Mouse (Mus musculus): ENCODE measurements around the gene Slc25a19.

Gene Slc25a19

DNA sequence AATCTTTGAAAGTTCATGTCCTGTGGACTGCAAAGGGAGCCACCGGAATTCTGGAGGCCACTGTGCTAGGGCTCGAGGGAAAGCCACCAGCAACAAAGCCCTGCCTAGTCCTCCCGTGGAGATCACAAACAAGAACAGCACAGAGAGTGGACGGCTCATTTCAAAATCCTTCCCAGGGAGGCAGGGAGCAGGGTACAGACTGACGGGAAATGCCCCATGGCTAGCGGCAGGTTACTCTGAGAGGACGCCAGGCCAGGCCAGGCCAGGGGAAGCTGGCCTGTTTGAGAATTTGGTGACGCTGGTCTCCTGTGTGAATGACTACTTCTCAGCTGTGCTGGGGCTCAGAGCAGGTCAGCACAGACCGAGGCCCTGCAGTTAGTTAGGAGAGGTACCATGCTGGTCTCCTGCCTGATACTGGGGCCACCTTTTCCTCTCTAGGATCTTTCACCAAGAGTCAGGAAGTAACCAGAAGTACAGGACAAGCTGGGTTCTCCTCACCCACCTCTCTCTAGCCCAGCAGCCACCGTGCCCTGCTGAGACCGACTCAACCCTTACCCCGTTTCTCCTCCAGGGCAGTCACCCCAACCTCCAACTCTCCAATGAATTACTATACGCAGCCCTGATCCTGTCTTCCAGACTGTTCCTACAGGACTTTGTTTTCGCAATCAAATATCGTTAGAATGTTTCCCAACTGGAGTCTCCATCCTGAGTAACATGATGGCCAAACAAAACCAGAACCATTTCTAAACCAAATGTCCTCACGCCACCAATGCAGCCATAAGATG is 9.2 kb downstream of the Slc25a19 start:
- no peak for DNase-seq (ENCODE audit: low read depth, low spot score)

DNA sequence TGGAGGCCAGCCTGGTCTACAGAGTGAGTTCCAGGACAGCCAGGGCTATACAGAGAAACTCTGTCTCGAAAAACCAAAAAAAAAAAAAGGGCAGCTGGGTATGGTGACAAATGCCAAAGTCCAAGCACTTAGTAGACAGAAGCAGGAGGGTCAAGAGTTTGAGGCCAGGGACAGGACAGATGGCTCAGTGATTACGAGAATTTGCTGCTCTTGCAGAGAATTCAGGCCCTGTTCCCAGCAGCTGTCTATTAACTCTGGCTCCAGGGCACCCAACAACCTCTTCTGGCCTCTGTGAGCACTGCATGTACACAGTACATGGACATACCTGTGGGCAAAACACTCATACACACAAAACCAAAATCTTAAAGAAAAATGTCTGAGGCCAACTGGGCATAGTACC is 10.1 kb downstream of the Slc25a19 start:
- no peak for DNase-seq (ENCODE audit: low read depth, low spot score)

DNA sequence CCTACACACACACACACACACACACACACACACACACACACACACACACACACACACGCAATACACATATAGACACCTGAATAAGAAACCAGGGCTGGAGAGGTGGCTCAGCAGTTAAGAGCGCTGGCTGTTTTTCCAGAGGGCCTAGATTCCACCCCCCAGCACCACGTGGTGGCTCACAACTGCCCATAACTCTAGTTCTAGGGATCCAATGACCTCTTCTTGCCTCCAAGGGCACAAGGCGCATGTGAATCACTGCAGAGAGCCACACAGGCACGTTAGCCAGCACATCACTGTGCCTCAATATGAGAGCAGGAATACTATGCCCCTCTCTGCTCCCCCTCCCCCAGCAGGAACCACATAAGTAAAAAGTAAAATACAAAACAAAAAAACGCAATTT is 11.2 kb downstream of the Slc25a19 start:
- DNase-seq (ENCODE audit: low read depth, low spot score): no peak

DNA sequence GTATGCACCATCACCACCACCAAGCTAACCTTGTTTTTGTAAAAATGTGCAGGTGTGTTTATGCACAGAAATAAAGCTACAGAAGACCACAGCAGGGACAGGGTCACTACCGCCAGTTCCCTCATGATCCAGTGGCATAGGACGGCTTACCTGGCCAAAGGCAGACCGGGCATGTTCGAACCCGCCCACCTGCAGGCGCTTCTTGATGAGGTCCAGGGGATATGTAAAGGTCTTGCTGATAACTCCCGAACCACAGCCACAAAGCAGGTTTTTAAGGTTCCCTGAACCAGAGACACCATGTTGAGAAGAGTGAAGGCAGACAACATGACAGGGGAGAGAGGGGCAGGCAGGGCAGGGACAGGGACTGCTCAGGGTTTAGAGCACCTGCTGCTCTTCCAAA is 11.7 kb downstream of the Slc25a19 start:
- DNase-seq (ENCODE audit: low read depth, low spot score): no peak

DNA sequence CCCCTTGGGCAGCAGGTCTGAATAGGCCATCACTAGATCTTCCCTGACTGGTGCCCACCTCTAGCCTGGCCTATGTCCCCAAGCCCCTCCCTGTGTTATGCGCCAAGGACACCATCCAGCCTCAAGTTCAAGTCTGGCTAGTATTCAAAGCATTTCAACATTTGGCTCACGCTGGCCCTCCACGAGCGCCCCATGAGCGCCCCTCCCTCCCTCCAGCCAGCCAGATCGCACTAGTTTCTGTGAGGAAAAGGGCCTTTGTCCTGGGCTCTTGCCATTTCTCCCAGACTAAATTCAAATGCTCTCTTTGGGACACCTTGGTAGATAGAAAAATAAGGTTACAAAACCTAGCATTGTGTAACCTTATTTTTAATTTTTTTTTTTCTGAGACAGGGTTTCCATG is 12.2 kb downstream of the Slc25a19 start:
- DNase-seq (ENCODE audit: low read depth, low spot score): no peak

DNA sequence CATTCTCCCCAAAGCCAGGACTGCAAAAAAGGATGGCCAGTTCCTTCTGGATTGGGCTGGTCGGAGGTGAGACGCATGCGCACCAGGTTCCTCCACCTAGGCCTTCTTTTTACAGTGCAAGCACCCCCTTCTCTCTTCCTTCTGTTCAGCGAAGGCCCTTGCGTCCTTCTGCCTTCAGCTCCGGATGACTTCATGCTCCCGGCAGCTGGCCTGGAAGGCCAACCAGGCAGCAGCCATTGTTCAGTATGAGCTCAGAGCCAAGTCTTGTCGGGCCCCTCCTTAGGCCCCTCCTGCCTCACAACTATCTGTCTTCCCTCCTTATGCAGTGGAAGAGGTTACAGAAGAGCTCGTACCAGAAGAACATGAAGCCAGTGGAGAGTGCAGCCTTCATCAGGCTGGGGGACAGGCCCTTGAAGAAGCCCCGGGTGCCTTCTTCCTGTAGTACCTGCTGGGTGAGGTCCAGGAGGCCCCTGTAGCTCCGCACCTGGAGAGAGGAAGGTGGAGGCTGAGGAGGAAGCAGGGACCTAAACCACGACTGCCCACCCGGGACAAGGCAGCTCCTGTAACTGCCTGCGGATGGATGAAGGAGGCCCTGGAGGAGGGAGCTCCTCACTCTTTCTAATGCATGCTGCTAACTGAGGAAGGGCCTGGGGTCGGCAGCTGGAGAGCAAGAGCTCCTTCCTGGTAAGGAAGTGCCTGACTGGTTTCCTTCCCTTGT is 12.8 kb downstream of the Slc25a19 start:
- DNase-seq (ENCODE audit: low read depth, low spot score): no peak

DNA sequence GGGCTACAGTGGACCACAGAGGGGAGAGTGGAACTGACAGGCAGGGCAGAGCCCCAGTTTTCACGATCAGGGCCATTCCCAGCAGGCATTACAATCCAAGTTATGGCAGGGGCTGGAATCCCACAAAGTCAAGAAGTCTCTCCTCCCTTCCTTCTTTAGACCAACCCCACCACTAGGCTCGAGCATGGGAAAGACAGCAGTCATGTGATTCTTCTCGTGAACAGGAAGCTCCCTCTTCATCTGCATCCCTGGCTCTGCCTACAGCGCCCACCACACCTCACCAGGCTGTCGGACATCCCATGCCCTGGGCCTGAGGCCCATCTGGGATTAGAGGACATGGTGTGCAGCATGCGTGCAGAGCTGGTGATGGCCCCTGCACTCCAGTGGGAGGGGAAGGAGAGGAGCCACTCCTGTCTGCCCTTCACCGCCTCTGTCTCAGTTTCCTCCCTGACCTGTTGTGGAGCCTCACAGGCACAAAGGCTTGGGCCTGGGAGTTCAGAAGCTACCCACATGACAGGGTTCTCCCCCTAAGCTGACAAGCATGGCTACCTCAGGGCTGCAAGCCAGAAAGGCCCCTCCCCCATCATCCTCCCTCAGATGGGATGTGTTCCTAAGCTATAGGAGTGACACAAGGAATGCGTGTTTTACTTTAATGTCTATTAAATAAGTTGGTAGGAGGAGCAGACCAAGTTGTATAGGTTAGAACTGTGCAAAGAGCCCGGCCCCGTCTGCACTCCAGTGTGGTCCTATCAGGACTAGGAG is 13.6 kb downstream of the Slc25a19 start:
- no peak for DNase-seq (ENCODE audit: low read depth, low spot score)

DNA sequence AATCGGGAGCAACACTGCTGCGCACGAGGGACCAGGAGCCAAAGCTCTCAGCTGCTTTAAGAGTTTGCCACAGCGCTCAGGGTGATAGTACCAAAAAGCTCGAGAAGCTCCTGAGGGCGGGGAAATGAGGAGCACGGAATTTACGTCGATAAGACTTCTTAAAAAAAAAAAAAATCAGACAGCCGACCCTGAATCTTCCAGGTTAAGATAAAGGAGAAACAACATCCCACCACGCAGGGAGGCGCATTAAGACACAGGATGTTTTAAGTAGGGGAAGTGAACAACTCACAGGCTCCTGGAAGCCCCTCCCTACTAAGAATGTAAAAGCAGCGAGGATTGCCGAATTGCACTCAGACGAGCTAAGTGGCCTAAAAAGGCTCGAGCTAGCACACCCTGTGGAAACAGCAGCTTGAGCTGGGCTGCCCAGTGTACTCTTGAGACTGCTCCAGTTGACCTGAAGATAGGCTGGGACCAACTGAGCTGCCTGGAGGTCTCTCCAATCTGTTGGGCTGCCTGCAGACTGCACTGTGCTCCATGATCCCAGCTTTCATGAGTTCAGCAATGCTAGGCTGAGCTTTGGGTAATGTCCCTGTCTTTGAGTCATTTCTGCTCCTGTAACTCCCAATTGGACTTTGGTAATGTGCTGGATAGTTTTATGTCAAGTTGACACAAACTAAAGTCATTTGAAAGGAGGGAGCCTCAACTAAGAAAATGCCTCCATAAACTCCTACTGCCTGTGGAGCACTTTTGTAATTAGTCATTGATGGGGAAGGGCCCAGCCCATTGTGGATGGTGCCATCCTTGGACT is 14.8 kb downstream of the Slc25a19 start:
- no peak for DNase-seq (ENCODE audit: low read depth, low spot score)

DNA sequence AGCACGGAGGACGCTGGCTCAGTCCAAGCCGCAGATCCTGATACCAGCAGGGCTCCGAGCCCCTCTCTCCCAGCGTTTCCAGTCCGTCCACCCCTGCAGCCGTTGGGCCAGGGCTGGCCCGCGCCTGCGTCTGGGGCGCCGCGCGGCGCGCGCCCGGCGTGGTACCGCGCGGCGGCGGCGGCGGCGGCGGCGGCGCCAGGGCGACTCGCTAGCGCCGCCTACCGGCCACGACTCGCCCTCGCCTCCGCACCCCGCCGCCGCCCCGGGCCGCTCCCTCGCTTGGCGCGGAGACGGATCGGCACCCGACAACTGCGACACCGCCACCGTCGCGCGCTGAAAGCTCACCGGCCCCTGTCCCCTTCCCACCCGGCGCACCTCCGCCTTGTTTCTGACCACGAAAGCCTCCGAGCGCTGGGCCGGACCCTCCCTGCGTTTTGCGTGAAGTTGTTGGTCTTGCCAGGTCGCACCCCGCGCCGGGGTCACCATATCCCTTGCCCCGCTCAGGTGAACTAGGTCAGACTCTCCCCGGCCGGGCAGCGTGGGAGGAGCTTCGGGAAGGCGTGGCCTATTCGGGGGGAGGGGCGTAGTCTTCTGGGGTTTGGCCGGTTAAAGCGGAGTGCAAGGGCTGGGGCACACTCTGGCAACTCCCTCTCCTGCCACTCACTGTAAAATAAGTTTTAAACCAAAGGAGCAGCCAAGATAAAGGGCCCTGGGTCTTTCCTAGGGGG is 15.5 kb downstream of the Slc25a19 start, which contains the start of gene Mif4gd:
Gene Mif4gd (minus strand): TSS at position 560 of the 728 bp plus-strand sequence.
- DNase-seq (ENCODE audit: low read depth, low spot score): peak; percentile 93

DNA sequence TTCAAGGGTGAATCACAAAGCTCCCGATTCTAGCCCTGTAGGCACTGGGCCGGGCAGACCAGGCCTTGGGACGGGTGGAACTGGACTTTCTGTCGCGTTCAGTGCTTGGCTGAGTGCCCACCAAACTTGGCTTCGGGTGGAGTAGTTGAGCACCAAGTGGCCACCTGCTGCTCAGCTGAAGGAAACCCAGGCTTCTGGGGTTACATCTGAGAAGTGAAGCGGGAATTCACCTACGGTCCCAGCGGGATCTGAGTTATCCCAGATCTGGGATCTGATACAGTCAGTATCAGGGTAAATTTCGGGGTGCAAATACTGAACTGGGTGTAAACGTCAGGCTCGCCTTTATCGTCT is 16.1 kb downstream of the Slc25a19 start:
- no peak for DNase-seq (ENCODE audit: low read depth, low spot score)

DNA sequence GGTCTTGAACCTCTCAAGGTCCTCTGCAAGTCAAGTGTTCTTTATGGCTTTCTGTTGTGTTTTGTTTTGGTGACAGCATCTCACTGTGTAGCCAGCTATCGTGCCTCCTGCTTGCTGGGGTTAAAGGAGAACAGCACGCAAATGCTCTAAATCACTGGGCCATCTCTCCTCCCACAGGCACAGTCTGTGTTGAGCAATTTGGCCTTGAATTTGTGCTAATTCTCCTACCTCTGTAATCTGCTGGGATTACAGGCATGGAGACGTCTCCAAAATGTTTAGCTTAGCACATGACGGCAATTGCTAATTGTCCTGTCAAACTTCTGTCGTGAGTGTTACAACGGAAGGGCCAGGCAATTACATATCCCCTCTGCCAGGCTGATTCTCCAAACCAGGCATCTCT is 16.9 kb downstream of the Slc25a19 start:
- DNase-seq (ENCODE audit: low read depth, low spot score): no peak

DNA sequence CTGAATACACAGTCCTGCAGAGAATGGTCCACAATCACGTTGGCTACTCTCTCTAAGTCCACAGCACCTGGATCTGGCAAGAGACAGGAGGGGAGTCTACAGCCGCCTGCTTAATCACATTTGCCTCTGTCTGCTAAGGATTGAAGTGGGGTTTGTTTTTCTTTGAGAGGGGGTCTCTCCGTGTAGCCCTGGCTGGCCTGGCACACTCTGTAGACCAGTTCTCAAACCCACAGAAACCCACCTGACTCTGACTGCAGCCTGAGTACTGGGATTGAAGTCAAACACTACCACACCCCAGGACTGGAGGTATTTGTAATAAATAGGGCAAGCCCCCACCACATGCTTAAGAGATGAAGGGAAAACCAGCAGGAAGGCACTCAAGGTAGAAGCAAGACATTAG is 18.5 kb downstream of the Slc25a19 start:
- no peak for DNase-seq (ENCODE audit: low read depth, low spot score)

DNA sequence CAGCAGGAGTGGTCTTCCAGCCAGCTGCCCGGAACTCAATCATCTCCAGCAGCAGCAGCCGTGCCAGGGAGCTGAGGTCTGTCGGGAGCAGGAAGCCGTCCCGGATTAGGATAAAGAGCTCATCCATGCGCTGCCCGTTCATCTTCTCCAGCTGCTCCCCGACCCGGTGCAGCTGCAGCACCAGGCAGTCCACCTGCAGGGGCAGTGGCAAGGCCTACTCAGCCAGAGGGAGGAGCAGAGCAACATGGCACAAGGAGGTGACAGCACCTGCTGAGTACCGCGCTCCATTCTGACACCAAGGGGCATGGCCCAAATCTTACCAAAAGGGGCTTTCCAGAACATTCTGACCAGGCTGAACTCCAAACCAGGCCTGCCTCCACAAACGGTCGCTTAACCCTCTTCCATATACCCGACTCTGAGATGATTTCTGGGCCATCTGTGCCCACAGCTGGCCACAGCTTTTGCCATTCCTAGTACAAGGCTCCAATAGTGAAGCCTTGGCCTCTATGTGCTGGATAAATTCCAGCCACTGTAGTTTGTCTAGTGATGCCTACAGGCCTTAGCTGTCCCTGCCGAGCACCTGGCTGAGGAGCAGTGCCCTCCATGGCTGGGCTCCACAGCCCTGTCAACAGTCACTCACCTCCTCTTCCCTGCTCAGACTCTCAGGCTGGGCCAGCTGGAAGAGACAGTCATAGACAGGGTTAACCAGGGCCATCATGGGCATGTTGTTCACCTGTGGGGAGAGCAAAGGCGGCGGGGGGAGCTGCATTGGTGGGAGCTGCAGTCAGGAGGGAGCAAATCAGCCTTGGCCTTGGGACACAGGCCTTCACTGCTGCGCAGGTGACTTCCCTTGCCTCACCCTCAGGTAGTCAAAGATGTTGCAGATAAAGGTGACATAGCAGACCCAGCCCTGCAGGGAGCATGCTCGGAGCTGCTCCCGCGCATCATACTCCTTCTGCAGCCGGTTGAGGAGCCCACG is 19.4 kb downstream of the Slc25a19 start:
- DNase-seq (ENCODE audit: low read depth, low spot score): no peak

DNA sequence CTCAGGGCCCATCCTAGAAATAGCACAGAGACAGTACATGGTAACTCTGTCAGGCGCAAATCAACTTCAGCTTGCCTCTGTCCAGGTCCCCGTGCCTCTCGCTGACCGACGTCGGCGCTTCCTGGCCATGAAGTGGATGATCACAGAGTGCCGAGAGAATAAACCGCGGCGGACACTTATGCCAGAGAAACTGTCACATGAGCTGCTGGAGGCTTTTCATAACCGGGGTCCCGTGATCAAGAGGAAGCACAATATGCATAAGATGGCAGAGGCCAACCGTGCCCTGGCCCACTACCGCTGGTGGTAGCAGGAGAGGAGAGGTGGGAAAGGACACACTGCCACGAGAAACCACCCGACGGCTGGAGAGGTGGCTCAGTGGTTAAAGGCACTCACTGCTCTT is 21.4 kb downstream of the Slc25a19 start:
- DNase-seq (ENCODE audit: low read depth, low spot score): no peak

DNA sequence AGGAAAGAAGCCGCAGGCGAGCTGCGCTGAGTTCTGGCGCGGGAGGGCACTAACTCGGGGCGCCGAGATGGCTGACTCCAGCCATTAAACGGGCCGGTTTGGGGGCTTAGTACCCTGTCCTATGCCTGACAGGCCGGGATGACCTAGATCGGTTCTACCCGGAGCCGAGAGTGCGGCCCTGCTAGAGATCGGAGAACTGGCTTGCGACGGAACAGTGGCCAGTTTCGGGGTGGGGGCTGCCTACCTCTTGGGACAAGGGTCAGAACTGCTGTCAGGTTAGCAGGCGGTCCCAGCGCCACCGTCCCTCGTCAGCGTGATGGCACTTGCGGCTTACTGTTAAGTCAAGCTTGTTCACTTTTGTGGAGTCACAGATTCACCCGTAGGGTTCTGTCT is 23.8 kb downstream of the Slc25a19 start:
- DNase-seq (ENCODE audit: low read depth, low spot score): no peak

DNA sequence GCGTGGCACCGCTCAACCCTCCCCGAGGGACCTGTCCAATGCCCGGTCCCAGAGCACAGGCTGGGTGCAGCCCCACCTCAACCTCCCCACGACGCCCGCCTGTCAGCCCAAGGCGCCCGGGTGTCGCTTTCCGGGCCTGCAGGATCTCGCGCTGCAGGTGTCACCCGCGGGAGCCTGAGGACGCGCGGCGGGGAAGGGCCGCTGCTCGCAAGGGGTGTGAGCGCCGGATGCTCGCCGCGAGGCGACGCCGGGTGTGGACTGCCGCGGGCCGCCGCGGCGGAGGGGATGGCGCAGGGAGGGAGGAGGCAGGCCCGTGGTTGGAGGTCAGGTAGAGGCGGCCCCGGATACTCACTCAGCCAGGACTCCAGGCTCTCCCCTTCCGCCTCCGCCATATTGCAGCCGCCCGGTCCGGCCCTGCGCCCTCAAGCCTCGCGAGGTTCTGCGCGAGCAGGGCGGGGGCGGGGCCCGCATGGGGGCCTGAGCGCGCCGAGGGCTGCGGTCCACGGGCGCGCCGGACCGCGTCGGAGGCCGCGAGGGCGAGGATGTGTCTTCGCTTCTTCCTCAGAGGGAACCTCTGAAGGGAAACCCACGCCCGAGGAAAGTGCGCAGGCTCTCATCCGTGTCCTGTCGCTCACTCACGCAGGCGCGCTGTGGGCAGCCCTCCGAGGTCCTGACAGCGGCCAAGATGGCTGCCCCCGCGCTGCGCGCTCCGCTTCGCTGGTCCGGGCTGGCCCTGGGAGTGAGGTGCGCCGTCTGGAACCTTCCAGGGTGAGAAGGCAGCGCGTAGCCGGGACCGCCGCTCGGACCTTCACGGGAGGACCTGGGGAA is 24.4 kb downstream of the Slc25a19 start, which contains the start of the genes Mrps7 and Gga3:
Gene Mrps7 (plus strand): TSS at position 450 of the 828 bp plus-strand sequence.
Gene Gga3 (minus strand): TSS at position 576 of the 828 bp plus-strand sequence.
- peak; percentile 96 for DNase-seq (ENCODE audit: low read depth, low spot score)

DNA sequence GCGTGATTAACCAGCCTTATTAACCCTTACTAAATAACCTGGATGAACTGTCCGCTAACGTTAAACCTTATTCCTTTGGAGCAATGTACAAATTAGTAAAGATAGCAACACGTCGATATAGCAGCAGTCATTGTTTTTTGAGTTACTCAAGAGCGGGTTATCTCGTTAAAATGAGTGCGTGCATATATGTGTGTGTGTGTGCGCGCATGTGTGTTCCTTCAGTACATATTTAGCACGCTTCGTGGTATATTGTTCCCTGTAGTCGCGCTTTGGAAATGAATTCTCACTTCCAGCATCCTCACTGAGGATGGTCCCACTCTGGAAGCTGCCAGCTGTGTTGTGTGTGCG is 25.0 kb downstream of the Slc25a19 start:
- no peak for DNase-seq (ENCODE audit: low read depth, low spot score)

DNA sequence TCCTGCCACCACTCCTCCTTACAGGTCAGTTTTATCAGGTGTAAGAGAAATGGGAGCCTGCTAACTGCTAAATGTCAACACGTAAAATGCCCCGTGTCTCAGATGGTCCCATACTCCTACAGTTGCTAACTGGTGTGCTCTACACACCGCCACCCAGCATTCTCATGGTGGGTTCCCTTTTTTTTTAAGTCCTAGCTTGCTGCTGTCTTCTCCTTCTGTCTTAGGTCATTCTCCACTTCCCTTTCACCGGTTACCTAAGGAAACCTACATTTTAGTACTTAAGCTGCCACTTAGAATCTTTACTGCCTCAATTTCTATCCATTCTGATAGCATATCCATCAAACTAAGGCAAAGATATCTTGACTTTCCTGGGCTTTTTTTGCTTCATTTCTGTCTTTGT is 26.9 kb downstream of the Slc25a19 start:
- no peak for DNase-seq (ENCODE audit: low read depth, low spot score)

DNA sequence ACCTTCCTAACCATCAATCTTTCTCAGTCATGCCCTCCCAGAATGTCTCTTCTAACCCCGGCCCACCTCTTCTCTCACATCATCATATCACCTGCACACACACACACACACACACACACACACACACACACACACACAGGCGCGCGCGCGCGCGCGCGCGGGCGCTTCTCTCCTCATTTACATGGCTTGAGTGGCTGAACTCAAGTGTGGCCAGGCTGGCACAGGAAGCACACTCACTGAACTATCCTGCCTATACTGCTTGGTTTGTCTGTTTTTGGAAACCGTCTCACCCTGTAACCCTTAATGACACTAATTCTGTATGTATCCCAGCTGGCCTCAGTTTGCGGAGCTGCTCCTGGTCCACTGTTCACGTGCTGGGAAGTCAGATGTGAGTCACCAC is 27.4 kb downstream of the Slc25a19 start:
- no peak for DNase-seq (ENCODE audit: low read depth, low spot score)

All from CD4-positive helper T cell, adult 2 months (primary cell).